Mouse (Mus musculus): ENCODE results near the gene Ndufaf1.

Gene Ndufaf1

GRCm38 (mm10) chr2:119617841-119618198 lies 44.8 kb downstream of the Ndufaf1 start:
- DNase-seq: no peak

GRCm38 (mm10) chr2:119607023-119607422 lies 55.6 kb downstream of the Ndufaf1 start:
- no peak for DNase-seq
